ENCODE assay signal across 8 mouse cellular contexts in the genomic region with DNA sequence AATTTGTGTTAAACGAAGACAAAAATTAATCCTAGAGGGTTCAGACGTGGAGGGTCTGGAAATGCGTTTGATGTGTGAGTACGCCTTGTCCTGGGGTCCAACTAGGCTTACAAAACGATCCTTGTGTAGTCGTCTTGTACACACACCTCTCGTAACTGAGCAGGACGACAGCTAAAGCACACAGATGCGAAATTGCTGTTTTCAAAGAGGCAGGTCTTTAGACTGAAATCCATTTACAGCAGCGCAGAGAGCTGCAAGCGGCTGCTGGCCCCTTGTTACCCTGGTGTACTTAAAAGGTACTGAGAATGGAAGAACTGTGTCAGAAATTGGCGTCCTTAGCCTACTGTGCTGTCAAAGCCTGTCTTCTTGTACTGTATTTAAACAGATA. TPM values are rescaled to one million over a fixed set of nuclear protein-coding genes. Genes with fewer than 3 reads are reported as not detected.
A peak's percentile ranks its signal among the peaks of the same experiment; 100 is the strongest.
DNase-seq lines count a peak whose midpoint lies in the region; TF ChIP-seq lines count a peak whose summit lies in the region.

No protein-coding gene starts in this region.

- H3K36me3 ChIP-seq in hindbrain, embryonic 10.5 days: no peaks in the 10 kb centered on the region
- peaks cover 11% of the 10 kb centered on the region for H3K36me3 ChIP-seq in megakaryocyte, embryonic 14.5 days (replicated peaks; ENCODE audit: low read length)

- peaks cover 38% of the 10 kb centered on the region for H3K4me1 ChIP-seq in hindbrain, embryonic 10.5 days (replicated peaks)
- H3K4me1 ChIP-seq in megakaryocyte, embryonic 14.5 days: peaks cover 76% of the 10 kb centered on the region

- H3K4me3 ChIP-seq in left cerebral cortex, adult 2 months: peak overlapping the region; percentile 82
- peak overlapping the region; percentile 94 for H3K4me3 ChIP-seq in hindbrain, embryonic 10.5 days
- peak overlapping the region; percentile 96 for H3K4me3 ChIP-seq in megakaryocyte, embryonic 14.5 days (replicated peaks)

- peak; percentile 28 for TF ChIP-seq CTCF in left cerebral cortex, adult 2 months (IDR thresholded peaks at IDR 0.05)

- peak overlapping the region; percentile 98 for H3K27ac ChIP-seq in left cerebral cortex, adult 2 months
- peak overlapping the region; percentile 98 for H3K27ac ChIP-seq in hindbrain, embryonic 10.5 days

- H3K27me3 ChIP-seq in hindbrain, embryonic 10.5 days (ENCODE audit: insufficient read depth, poor library complexity, severe bottlenecking): peaks cover 18% of the 10 kb centered on the region
- H3K27me3 ChIP-seq in megakaryocyte, embryonic 14.5 days (replicated peaks): peaks cover 15% of the 10 kb centered on the region

- no peak for DNase-seq in left cerebral cortex, adult 2 months (ENCODE audit: extremely low spot score in 1 of 2, low spot score in 2 of 2)
- no peak for DNase-seq in left cerebral cortex, postnatal 10 days (ENCODE audit: extremely low spot score in 1 of 2, low spot score in 2 of 2)
- DNase-seq in R1 (ENCODE audit: low read depth, low spot score): peak; percentile 58
- DNase-seq in hindbrain, embryonic 10.5 days (ENCODE audit: low spot score): no peak
- DNase-seq in embryo, embryonic 9.5 days (ENCODE audit: extremely low spot score): no peak
- DNase-seq in left cerebral cortex, adult 18-20 months (ENCODE audit: low spot score in 2 of 2): no peak
- no peak for DNase-seq in right cerebral cortex, postnatal 25 days

- H3K9me3 ChIP-seq in hindbrain, embryonic 10.5 days: no peaks in the 10 kb centered on the region
- H3K9me3 ChIP-seq in megakaryocyte, embryonic 14.5 days: no peaks in the 10 kb centered on the region

- 1% methylated on average over 12 of the region's 12 CpGs for WGBS in hindbrain, embryonic 10.5 days

- intact Hi-C loops in left cerebral cortex, adult 2 months (cut with DNase I): loop anchor here (5.0 kb wide), 1 partner anchor 101 kb away; no protein-coding TSS in a partner anchor
- intact Hi-C loops in left cerebral cortex, postnatal 10 days (cut with DNase I): no loop called here

RNA-seq across cellular contexts. Expression of a gene that starts 0.5 kb away (rescaled TPM):
- total RNA-seq in left cerebral cortex, adult 2 months (2021): 100 to 1,000 TPM; 369 to 376 TPM
- total RNA-seq in left cerebral cortex, postnatal 10 days (2021): 100 to 1,000 TPM; 351 to 353 TPM
- polyA plus RNA-seq in hindbrain, embryonic 10.5 days (2016; fragmentation: Nextera tagmentation; extraction: Ambion mirVana): 121 and 140 TPM in 2 replicates
- polyA plus RNA-seq in megakaryocyte, embryonic 14.5 days (2012; ENCODE audit: insufficient read depth, low replicate concordance): 113 and 905 TPM in 2 replicates
- 100 to 1,000 TPM; 369 to 374 TPM for total RNA-seq in left cerebral cortex, adult 18-20 months (2021)

RNA-seq across cellular contexts. Expression of a gene that starts 10.0 kb away (rescaled TPM):
- 10 to 100 TPM; 30.9 to 35.6 TPM for total RNA-seq in left cerebral cortex, adult 2 months (2021)
- total RNA-seq in left cerebral cortex, postnatal 10 days (2021): 10 to 100 TPM; 28.5 to 29.0 TPM
- polyA plus RNA-seq in hindbrain, embryonic 10.5 days (2016; fragmentation: Nextera tagmentation; extraction: Ambion mirVana): 3.1 and 6.0 TPM in 2 replicates
- polyA plus RNA-seq in megakaryocyte, embryonic 14.5 days (2012; ENCODE audit: insufficient read depth, low replicate concordance): 0.36 TPM in 1 of 2 replicates, not detected in the other
- 10 to 100 TPM; 33.9 to 35.7 TPM for total RNA-seq in left cerebral cortex, adult 18-20 months (2021)

RNA-seq across cellular contexts. Expression of a gene that starts 10.0 kb away (rescaled TPM):
- 10 to 100 TPM; 26.0 to 26.6 TPM for total RNA-seq in left cerebral cortex, adult 2 months (2021)
- 10 to 100 TPM; 28.0 to 29.4 TPM for total RNA-seq in left cerebral cortex, postnatal 10 days (2021)
- polyA plus RNA-seq in hindbrain, embryonic 10.5 days (2016; fragmentation: Nextera tagmentation; extraction: Ambion mirVana): 14.2 and 15.9 TPM in 2 replicates
- 2.0 and 13.3 TPM in 2 replicates for polyA plus RNA-seq in megakaryocyte, embryonic 14.5 days (2012; ENCODE audit: insufficient read depth, low replicate concordance)
- total RNA-seq in left cerebral cortex, adult 18-20 months (2021): 10 to 100 TPM; 33.0 to 33.3 TPM

RNA-seq across cellular contexts. Expression of a gene that starts 31.0 kb away (rescaled TPM):
- total RNA-seq in left cerebral cortex, adult 2 months (2021): 10 to 100 TPM; 87.0 to 97.5 TPM
- total RNA-seq in left cerebral cortex, postnatal 10 days (2021): 10 to 100 TPM; 30.3 to 34.4 TPM
- 40.5 and 46.4 TPM in 2 replicates for polyA plus RNA-seq in hindbrain, embryonic 10.5 days (2016; fragmentation: Nextera tagmentation; extraction: Ambion mirVana)
- 15.8 and 48.5 TPM in 2 replicates for polyA plus RNA-seq in megakaryocyte, embryonic 14.5 days (2012; ENCODE audit: insufficient read depth, low replicate concordance)
- total RNA-seq in left cerebral cortex, adult 18-20 months (2021): 10 to 100 TPM; 88.3 to 88.8 TPM

RNA-seq across cellular contexts. Expression of a gene that starts 41.0 kb away (rescaled TPM):
- 10 to 100 TPM; 19.9 to 22.2 TPM for total RNA-seq in left cerebral cortex, adult 2 months (2021)
- 10 to 100 TPM; 19.9 to 23.2 TPM for total RNA-seq in left cerebral cortex, postnatal 10 days (2021)
- polyA plus RNA-seq in hindbrain, embryonic 10.5 days (2016; fragmentation: Nextera tagmentation; extraction: Ambion mirVana): 19.8 and 22.8 TPM in 2 replicates
- 201 and 370 TPM in 2 replicates for polyA plus RNA-seq in megakaryocyte, embryonic 14.5 days (2012; ENCODE audit: insufficient read depth, low replicate concordance)
- 10 to 100 TPM; 23.1 to 26.3 TPM for total RNA-seq in left cerebral cortex, adult 18-20 months (2021)
